Mouse (Mus musculus): ENCODE results near the gene Smyd5.
A peak's percentile ranks its signal among the peaks of the same experiment; 100 is the strongest.

GRCm38 (mm10) chr6:85477366-85477917 is 45.7 kb downstream of the Smyd5 start:
- peak; percentile 41 for TF ChIP-seq CTCF (IDR thresholded peaks at IDR 0.05; ENCODE audit: insufficient read depth, low read length)
- TF ChIP-seq POLR2A (IDR thresholded peaks at IDR 0.05; ENCODE audit: borderline replicate concordance, extremely low read depth, low read depth, low read length) = no peak
